In the genomic region with DNA sequence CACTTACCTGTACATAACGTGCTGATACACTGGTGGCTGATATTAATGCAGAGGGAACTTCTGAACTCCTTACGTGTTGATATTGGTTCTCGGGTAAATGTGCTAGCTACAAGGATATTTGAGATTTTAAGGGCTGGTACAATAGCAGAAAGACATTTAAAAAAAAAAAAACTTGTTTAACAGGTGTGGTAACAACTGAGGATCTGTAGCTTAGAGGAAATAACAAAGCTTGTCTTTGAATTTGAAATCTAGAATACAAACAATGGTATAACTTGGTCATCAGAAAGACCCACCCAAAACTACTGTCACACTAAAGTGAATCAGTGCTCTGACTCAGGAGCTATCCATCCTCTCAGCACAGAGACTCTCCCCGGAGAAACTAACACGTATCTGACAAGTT, we compare ENCODE assay signal across 44 mouse cellular contexts. TPM values are rescaled to one million over a fixed set of nuclear protein-coding genes. Genes with fewer than 3 reads are reported as not detected.
"Had no signal": no experiment of that assay in that cellular context is flagged by ENCODE, and none has a peak within 500 bp of the region (broad histone marks: within the 10 kb centered on the region; RNA-seq: fewer than 3 reads in every experiment).

A gene (minus strand): TSS at position 101 of the 400 bp plus-strand sequence.

- DNase-seq: left cerebral cortex, postnatal 4 days; liver; liver, embryonic 13.5 days; liver, postnatal 0 days; lung, adult 18-20 months; lung, adult 2 months; lung, embryonic 14.5 days; lung, postnatal 10 days; lung, postnatal 14 days; lung, postnatal 36 days; lung, postnatal 4 days; midbrain, embryonic 14.5 days had no signal

- H3K27me3 ChIP-seq: limb, embryonic 12.5 days; limb, embryonic 13.5 days; limb, embryonic 15.5 days; liver, embryonic 12.5 days; liver, embryonic 13.5 days; liver, embryonic 15.5 days; lung, embryonic 15.5 days; megakaryocyte, embryonic 14.5 days; midbrain, embryonic 12.5 days; midbrain, embryonic 13.5 days; midbrain, embryonic 15.5 days had no signal

- H3K4me1 ChIP-seq: limb, embryonic 10.5 days; limb, embryonic 12.5 days; limb, embryonic 13.5 days; limb, embryonic 15.5 days; liver, embryonic 12.5 days; liver, embryonic 13.5 days; liver, embryonic 15.5 days; lung, embryonic 15.5 days; megakaryocyte, embryonic 14.5 days; midbrain, embryonic 10.5 days; midbrain, embryonic 12.5 days; midbrain, embryonic 13.5 days; midbrain, embryonic 15.5 days had no signal

- ATAC-seq: liver, embryonic 12.5 days; liver, postnatal 0 days; lung, postnatal 0 days; midbrain, embryonic 13.5 days; midbrain, embryonic 15.5 days; midbrain, embryonic 16.5 days had no signal

- H3K9ac ChIP-seq: limb, embryonic 12.5 days; limb, embryonic 13.5 days; limb, embryonic 15.5 days; liver, embryonic 12.5 days; liver, embryonic 13.5 days; liver, embryonic 14.5 days; liver, embryonic 15.5 days; liver, postnatal 0 days; lung, embryonic 14.5 days; lung, embryonic 15.5 days; midbrain, embryonic 12.5 days; midbrain, embryonic 13.5 days; midbrain, embryonic 15.5 days had no signal

- H3K9me3 ChIP-seq: limb, embryonic 10.5 days; limb, embryonic 12.5 days; limb, embryonic 13.5 days; limb, embryonic 15.5 days; liver, embryonic 12.5 days; liver, embryonic 13.5 days; liver, embryonic 15.5 days; lung, embryonic 15.5 days; megakaryocyte, embryonic 14.5 days; midbrain, embryonic 10.5 days; midbrain, embryonic 12.5 days; midbrain, embryonic 13.5 days; midbrain, embryonic 15.5 days had no signal

- H3K4me3 ChIP-seq: limb, embryonic 10.5 days; limb, embryonic 12.5 days; limb, embryonic 13.5 days; limb, embryonic 15.5 days; liver, embryonic 12.5 days; liver, embryonic 13.5 days; liver, embryonic 15.5 days; lung, embryonic 15.5 days; megakaryocyte, embryonic 14.5 days; midbrain, embryonic 10.5 days; midbrain, embryonic 12.5 days; midbrain, embryonic 13.5 days; midbrain, embryonic 15.5 days; myocyte had no signal

- H3K4me2 ChIP-seq: limb, embryonic 12.5 days; limb, embryonic 13.5 days; limb, embryonic 15.5 days; liver, embryonic 11.5 days; liver, embryonic 12.5 days; liver, embryonic 13.5 days; liver, embryonic 15.5 days; lung, embryonic 14.5 days; lung, embryonic 15.5 days; midbrain, embryonic 11.5 days; midbrain, embryonic 12.5 days; midbrain, embryonic 13.5 days; midbrain, embryonic 15.5 days had no signal

- H3K27ac ChIP-seq: limb, embryonic 10.5 days; limb, embryonic 12.5 days; limb, embryonic 13.5 days; limb, embryonic 15.5 days; liver, embryonic 12.5 days; liver, embryonic 13.5 days; liver, embryonic 14.5 days; liver, embryonic 15.5 days; lung, embryonic 15.5 days; macrophage; midbrain, embryonic 10.5 days; midbrain, embryonic 12.5 days; midbrain, embryonic 13.5 days; midbrain, embryonic 15.5 days had no signal

- H3K36me3 ChIP-seq: limb, embryonic 10.5 days; limb, embryonic 12.5 days; limb, embryonic 13.5 days; limb, embryonic 15.5 days; liver, embryonic 12.5 days; liver, embryonic 13.5 days; liver, embryonic 15.5 days; lung, embryonic 15.5 days; midbrain, embryonic 10.5 days; midbrain, embryonic 12.5 days; midbrain, embryonic 13.5 days; midbrain, embryonic 15.5 days had no signal

RNA-seq across cellular contexts. Expression of the gene that starts here (rescaled TPM):
- total RNA-seq: left cerebral cortex, adult 8-10 months; left cerebral cortex, postnatal 14 days; left cerebral cortex, postnatal 25 days; left cerebral cortex, postnatal 36 days; left cerebral cortex, postnatal 4 days; liver, adult 2 months; megakaryocyte progenitor cell, adult 5-6 weeks; megakaryocyte, adult 5-6 weeks; megakaryocyte-erythroid progenitor cell, adult 5-6 weeks; midbrain, postnatal 0 days; monocyte, adult 5-6 weeks had no signal
- polyA plus RNA-seq: limb, embryonic 10.5 days; limb, embryonic 11.5 days; limb, embryonic 12.5 days; limb, embryonic 13.5 days; liver, adult 2 months; liver, embryonic 11.5 days; liver, embryonic 12.5 days; liver, embryonic 13.5 days; liver, embryonic 14.5 days; liver, embryonic 15.5 days; liver, embryonic 16.5 days; liver, postnatal 0 days; lung, embryonic 14.5 days; lung, embryonic 16.5 days; lung, postnatal 0 days; macrophage; midbrain, embryonic 10.5 days; midbrain, embryonic 11.5 days; midbrain, embryonic 12.5 days; midbrain, embryonic 13.5 days; midbrain, embryonic 14.5 days; midbrain, embryonic 15.5 days; midbrain, embryonic 16.5 days; midbrain, postnatal 0 days had no signal
